15 mouse cellular contexts compared by ENCODE assay signal in genomic region chr3:97129410-97129809, GRCm38 (mm10).
"Had no signal": no experiment of that assay in that cellular context is flagged by ENCODE, and none has a peak within 500 bp of the region (broad histone marks: within the 10 kb centered on the region; RNA-seq: fewer than 3 reads in every experiment).

No protein-coding gene starts in this region.

- H3K4me1 ChIP-seq: limb, embryonic 15.5 days; liver, embryonic 12.5 days; midbrain, embryonic 10.5 days; neural tube, embryonic 13.5 days had no signal

- DNase-seq: kidney, adult 11 months; kidney, adult 9 months; kidney, postnatal 10 days; kidney, postnatal 4 days; lung, embryonic 14.5 days; lung, postnatal 10 days; lung, postnatal 4 days; midbrain, embryonic 14.5 days; retina, postnatal 1 day; right cerebral cortex, postnatal 4 days had no signal

- H3K4me2 ChIP-seq: limb, embryonic 15.5 days; liver, embryonic 12.5 days; lung, embryonic 14.5 days; neural tube, embryonic 13.5 days had no signal

- H3K9me3 ChIP-seq: limb, embryonic 15.5 days; liver, embryonic 12.5 days; midbrain, embryonic 10.5 days; neural tube, embryonic 13.5 days had no signal

- ATAC-seq: liver, embryonic 12.5 days had no signal

- H3K27me3 ChIP-seq: limb, embryonic 15.5 days; liver, embryonic 12.5 days; neural tube, embryonic 13.5 days had no signal

- H3K9ac ChIP-seq: limb, embryonic 15.5 days; liver, embryonic 12.5 days; lung, embryonic 14.5 days; neural tube, embryonic 13.5 days had no signal

- H3K27ac ChIP-seq: left cerebral cortex, adult 2 months; limb, embryonic 15.5 days; liver, embryonic 12.5 days; midbrain, embryonic 10.5 days; neural tube, embryonic 13.5 days had no signal

- H3K4me3 ChIP-seq: left cerebral cortex, adult 2 months; limb, embryonic 15.5 days; liver, embryonic 12.5 days; midbrain, embryonic 10.5 days; neural tube, embryonic 13.5 days had no signal

- H3K36me3 ChIP-seq: limb, embryonic 15.5 days; liver, embryonic 12.5 days; midbrain, embryonic 10.5 days; neural tube, embryonic 13.5 days had no signal
